Mouse (Mus musculus) right cerebral cortex, postnatal 36 days (tissue): ENCODE data around the gene Actn4.
"Not testable (repeated sequence)": the region's sequence is repeated elsewhere in the genome, so short reads cannot be mapped to it uniquely, and the experiment has no call there.

Experiments used
- DNase-seq, 2 experiments: peaks; one replicate each; pipeline ENCODE4 v3.0.0; 2022; ENCODE audit warnings: low spot score in 2 of 2, mixed read lengths in 1 of 2

Gene Actn4

DNA sequence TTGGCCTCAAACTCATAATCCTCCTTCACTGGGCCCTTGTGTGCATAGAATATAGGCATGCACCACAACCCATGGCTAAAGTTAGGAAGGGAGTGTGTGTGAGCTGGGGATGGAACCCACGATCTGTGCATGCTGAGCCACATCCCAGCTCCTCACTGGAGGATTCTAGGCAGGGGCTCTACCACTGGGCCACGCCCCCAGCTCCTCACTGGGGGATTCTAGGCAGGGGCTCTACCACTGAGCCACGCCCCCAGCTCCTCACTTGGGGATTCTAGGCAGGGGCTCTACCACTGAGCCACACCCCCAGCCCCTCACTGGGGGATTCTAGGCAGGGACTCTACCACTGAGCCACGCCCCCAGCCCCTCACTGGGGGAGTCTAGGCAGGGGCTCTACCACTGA, 78.4 kb downstream of the Actn4 start:
- DNase-seq, result not testable (repeated sequence)

DNA sequence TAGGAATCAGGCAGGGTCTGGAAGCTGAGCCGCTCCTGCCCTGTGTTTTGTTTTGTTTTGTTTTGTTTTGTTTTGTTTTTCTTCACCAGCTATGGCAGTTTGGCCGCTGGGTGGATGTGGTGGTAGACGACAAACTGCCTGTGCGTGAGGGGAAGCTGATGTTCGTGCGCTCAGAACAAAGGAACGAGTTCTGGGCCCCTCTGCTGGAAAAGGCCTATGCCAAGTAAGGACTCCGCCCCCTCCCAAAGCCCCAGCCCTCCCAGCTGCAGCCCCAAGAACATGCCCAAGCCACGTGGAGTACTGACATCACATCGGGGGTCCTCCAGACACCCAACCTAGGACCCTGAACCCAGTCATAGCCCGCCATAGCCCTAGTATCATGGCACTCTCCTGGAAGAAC, 79.1 kb downstream of the Actn4 start:
- DNase-seq, result no peak

DNA sequence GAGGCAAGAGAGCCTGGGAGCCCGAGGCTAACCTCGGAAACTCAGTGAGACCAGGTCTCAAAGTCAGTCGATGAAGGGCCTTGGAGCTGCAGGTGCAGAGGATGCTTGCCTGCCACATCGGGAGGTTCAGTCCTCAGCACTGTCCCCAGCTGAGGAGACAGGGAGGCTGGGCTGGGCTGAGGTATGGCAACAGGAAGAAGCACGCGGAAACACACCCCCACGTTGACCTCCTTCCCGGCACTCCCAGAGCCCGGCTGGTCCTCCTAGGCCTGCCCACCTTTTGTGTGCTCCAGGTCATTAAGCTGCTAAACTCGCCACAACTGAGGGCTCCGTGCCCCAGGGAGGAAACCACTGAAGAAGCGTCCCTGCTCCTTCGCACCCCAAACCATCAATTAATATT, 80.9 kb downstream of the Actn4 start, which contains the start of gene Capn12:
Gene Capn12 (plus strand): TSS at position 224 of the 400 bp plus-strand sequence.
- DNase-seq, result no peak

GRCm38 (mm10) chr7:28880554-28880953, 81.6 kb downstream of the Actn4 start:
- DNase-seq, result no peak

DNA sequence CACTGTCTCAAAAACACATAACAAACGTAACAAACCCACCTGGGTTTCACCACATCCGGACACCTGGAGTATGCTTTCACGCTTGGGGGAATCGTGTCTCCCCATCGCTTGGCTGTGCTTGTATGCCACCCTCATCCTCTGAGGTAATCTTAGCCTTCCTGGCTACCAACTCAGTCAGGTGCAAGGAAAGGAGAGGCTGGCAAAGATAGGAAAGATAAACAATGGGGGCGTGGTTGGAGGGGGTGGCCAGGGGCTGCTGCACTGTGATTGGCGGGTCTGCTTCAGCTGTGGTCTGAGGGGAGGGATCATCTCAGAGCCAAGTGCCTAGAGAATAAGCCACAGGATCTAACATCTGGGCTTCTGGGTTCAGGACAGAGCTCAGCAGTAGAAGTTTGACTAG, 82.5 kb downstream of the Actn4 start:
- DNase-seq, result no peak

- DNase-seq, result no peak
These were observed 84.3 kb downstream of the Actn4 start for GRCm38 (mm10) chr7:28877856-28878255.

GRCm38 (mm10) chr7:28877155-28877554, 85.0 kb downstream of the Actn4 start:
- DNase-seq, result no peak

DNA sequence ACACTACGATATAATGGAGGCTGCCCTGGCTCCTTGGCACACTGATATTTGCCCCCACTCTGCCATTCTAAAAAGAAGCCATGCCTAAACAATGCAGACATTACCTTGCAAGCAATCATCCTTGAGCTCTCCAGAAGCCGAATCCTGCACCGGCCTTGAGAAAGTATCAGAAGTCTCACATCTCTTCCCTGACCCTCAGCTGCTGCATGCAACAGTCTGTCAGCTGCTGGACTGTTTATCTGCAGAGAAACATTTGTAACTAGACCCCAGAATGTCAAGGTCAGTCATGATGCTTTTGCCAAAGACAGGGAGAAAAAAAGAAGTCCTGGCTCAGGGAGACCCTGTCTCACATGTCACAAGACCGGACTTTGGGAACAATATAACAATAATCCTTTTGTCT, 86.0 kb downstream of the Actn4 start:
- no peak for DNase-seq

DNA sequence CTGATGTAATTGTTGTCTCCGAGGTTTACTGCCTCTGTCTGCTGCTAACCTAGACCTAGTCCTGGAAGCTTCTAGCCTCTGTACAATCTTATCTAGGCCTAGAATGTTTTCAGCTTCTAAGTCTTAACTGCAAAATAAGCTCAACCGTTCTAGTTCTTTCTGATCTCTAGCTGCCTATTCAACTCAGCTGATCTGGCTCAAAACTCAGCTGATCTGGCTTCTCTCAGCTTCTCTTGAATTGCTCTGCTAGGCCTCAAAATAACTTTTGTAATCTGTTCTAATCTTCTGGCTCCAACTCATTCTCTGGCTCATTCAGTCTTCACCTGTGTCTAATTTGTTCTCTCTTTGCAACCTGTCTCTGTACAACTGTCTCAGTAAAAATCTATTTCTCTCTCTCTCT, 87.6 kb downstream of the Actn4 start:
- no peak for DNase-seq

- no peak for DNase-seq
These were observed 91.1 kb downstream of the Actn4 start for GRCm38 (mm10) chr7:28870901-28871664.

GRCm38 (mm10) chr7:28867508-28868340, 94.4 kb downstream of the Actn4 start:
- DNase-seq, result not testable (repeated sequence)

- no peak for DNase-seq
These were observed 95.2 kb downstream of the Actn4 start for GRCm38 (mm10) chr7:28866769-28867507.

DNA sequence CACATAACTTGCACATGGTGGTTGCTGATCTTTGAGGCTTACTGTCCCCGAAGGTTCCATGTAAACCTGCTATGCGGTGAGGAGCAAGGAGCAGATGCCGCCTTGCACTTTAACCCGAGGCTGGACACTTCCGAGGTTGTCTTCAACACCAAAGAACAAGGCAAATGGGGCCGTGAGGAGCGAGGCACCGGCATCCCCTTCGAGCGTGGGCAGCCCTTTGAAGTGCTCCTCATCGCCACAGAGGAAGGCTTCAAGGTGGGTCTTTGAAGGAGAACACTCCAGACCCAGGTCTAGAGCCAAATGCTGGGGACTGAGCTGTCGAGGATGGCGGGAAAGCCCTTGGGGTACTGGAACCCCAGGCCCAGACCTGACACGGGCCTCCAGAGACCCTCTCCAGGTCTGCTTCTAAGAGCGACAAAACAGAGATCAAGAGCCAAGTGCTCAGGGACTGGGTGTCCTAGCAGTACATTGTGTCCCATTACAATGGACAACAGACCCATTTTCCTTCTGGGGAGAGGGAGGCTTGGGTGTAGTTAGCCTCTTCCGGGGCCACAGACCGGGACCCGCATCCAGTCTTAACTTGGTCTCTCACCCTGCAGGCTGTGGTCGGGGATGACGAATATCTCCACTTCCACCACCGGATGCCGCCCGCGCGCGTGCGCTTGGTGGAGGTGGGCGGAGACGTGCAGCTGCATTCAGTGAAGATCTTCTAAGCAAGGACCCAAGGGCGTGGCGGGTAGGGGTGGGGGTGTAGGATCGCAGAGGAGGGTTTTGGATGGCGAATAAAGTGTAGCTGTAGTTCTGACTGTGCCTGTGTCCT, 96.4 kb downstream of the Actn4 start:
- DNase-seq, result peak; percentile 86 to 87

- DNase-seq, result no peak
These were observed 97.8 kb downstream of the Actn4 start for GRCm38 (mm10) chr7:28864288-28864750.

DNA sequence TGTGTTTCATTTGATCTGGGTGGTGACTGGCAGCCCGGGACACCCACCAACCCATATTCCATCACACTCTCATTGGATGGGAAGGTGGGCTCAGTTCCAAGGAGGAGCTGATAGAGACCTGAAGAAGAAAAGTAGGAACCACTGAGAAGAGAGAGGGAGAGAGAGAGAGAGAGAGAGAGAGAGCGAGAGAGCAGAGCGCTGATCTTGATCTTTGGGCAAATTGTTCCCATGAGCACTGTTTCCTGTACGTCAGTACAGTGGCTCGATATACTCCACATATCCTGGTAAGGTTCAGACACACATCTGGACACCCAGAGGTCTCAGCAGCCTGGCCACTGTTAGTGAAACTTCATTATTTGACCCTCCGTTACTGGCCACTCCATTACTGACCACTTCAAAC, 98.6 kb downstream of the Actn4 start, which contains the start of gene Lgals7:
Gene Lgals7 (plus strand): TSS at position 314 of the 400 bp plus-strand sequence.
- no peak for DNase-seq

- DNase-seq, result peak; percentile 56 to 70
These were observed 99.2 kb downstream of the Actn4 start for GRCm38 (mm10) chr7:28862817-28863499.

- no peak for DNase-seq
These were observed 101.2 kb downstream of the Actn4 start for GRCm38 (mm10) chr7:28860898-28861297.

GRCm38 (mm10) chr7:28859953-28860352, 102.2 kb downstream of the Actn4 start:
- no peak for DNase-seq

GRCm38 (mm10) chr7:28850642-28851041, 111.5 kb downstream of the Actn4 start:
- no peak for DNase-seq

DNA sequence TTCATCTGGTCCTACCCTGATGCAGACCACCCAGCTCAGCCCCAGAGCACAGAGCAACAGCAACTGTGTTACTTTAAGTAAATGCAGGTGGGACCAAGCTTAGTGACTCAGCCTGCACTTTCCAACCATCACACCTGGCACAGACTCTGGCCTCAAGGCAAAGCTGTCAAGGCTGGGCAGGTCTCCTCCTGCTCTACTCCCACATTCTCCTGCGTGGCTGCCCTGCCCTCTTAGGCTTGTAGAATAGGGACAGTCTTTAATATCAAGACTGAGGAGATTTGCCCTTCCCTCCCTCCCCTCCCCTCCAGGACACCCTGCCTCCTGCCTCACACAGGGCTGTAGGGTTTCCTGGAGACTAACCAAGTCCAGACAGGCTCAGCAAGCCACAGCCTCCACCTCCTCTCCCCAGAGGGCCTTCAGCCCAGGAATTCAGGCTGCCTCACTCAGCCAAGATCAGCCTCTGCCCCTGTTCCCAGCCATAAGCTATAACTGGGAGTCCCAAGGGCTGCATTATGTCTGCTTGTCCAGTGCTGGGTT, 112.4 kb downstream of the Actn4 start:
- DNase-seq, result no peak
